Mouse (Mus musculus): ENCODE measurements at regions not wholly inside any gene's neighbourhood (a gene's known extent, or its start where the extent isn't known, plus 50 kb on each side); places are given as distances from the start of the nearest gene placed in this dataset.
A peak's percentile ranks its signal among the peaks of the same experiment; 100 is the strongest.

- no peaks in the 10 kb centered on the region for H3K36me3 ChIP-seq (ENCODE audit: insufficient read depth, low read length)
- ATAC-seq (ENCODE audit: low FRiP score, low TSS enrichment), result no peak
- WGBS, result 93% methylated on average over 7 of the region's 7 CpGs
Measured at GRCm38 (mm10) chr10:43743188-43744120, 158.1 kb downstream of the Qrsl1 start.

DNA sequence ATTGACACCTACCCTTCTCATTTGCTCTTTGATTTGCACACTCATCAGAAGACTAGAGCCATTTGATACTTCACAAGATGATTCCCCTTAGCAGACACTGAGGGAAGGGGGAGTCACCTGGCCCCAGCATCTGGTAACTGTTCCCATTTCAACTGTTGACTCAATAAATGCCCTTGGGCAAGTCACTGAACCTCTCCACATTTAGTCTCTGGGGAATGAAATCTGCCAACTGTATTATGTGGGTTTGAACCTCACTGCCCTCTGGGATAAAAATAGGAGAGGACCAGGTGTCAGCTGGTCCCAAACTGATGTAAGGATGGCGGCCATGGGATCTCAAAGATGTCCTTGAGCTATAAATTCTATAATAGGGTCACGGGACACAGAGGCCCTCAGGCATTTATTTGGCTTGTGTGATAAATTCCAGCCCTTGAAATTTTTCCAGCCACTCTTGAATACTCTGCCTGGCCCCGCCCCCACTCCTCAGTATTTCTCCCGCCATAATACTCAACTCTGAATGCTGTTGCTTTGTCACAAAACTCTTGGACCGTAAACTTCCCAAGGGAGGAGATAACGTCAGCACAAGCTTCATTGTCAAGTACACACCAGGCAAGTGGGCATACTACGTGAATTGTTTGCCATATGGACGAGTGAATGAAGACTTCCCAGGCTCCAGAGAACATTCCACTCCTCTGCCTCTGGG lies 155.5 kb downstream of the Qrsl1 start:
- Histone ChIP-seq H3K4me1 (ENCODE audit: insufficient read depth, low read length) (peaks cover 19% of the 10 kb centered on the region), H3K9ac (replicated peaks; ENCODE audit: low read length) (no peak overlapping the region), H3K27me3 (ENCODE audit: insufficient read depth, low read length) (no peaks in the 10 kb centered on the region), H3K27ac (ENCODE audit: low read length) (no peak overlapping the region), H3K9me3 (ENCODE audit: low read length) (no peaks in the 10 kb centered on the region), H3K4me2 (replicated peaks; ENCODE audit: low read depth, low read length) (no peak overlapping the region), H3K4me3 (ENCODE audit: low read length) (no peak overlapping the region), H3K36me3 (ENCODE audit: insufficient read depth, low read length) (no peaks in the 10 kb centered on the region)
- no peak for ATAC-seq (ENCODE audit: low FRiP score, low TSS enrichment)
- WGBS, result 62% methylated on average over 8 of the region's 8 CpGs

More at GRCm38 (mm10) chr10:43743188-43744120, 158.1 kb downstream of the Qrsl1 start:
- no peak overlapping the region for H3K4me3 ChIP-seq (ENCODE audit: low read length)
- no peaks in the 10 kb centered on the region for H3K9me3 ChIP-seq (ENCODE audit: low read length)
- H3K27ac ChIP-seq (ENCODE audit: low read length), result no peak overlapping the region
- no peak overlapping the region for H3K9ac ChIP-seq (replicated peaks; ENCODE audit: low read length)
- H3K4me1 ChIP-seq (ENCODE audit: insufficient read depth, low read length), result peaks cover 21% of the 10 kb centered on the region
- H3K27me3 ChIP-seq (ENCODE audit: insufficient read depth, low read length), result no peaks in the 10 kb centered on the region
- no peak overlapping the region for H3K4me2 ChIP-seq (replicated peaks; ENCODE audit: low read depth, low read length)

DNA sequence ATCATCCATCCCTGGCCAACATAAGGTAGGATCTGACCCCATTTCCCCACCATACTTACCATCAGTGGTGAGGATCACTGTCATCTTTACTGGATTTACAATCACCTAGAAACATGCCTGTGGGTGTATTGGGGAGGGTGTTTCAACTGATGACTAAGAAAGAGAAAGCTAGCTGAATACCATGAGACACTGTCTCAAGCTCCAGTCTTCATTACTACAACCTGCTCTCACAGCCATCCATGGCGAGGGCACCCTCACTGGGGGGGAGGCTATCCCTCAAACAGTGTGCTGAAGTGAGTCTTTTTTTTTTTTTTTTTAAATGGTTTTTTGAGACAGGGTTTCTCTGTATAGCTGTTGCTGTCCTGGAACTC lies 154.9 kb downstream of the Qrsl1 start:
- Histone ChIP-seq H3K36me3 (ENCODE audit: insufficient read depth, low read length) (no peaks in the 10 kb centered on the region), H3K27me3 (ENCODE audit: insufficient read depth, low read length) (no peaks in the 10 kb centered on the region), H3K27ac (ENCODE audit: low read length) (no peak overlapping the region), H3K4me3 (ENCODE audit: low read length) (no peak overlapping the region), H3K4me2 (replicated peaks; ENCODE audit: low read depth, low read length) (no peak overlapping the region), H3K9me3 (ENCODE audit: low read length) (no peaks in the 10 kb centered on the region), H3K4me1 (ENCODE audit: insufficient read depth, low read length) (peaks cover 21% of the 10 kb centered on the region), H3K9ac (replicated peaks; ENCODE audit: low read length) (no peak overlapping the region)
- 100% methylated on average over 1 of the region's 1 CpGs for WGBS
- no peak for ATAC-seq (ENCODE audit: low FRiP score, low TSS enrichment)

- H3K4me2 ChIP-seq (replicated peaks; ENCODE audit: low read depth, low read length), result no peak overlapping the region
- H3K4me1 ChIP-seq (ENCODE audit: insufficient read depth, low read length), result peaks cover 25% of the 10 kb centered on the region
- no peak overlapping the region for H3K27ac ChIP-seq (ENCODE audit: low read length)
- ATAC-seq (ENCODE audit: low FRiP score, low TSS enrichment), result no peak
- H3K27me3 ChIP-seq (ENCODE audit: insufficient read depth, low read length), result no peaks in the 10 kb centered on the region
- H3K36me3 ChIP-seq (ENCODE audit: insufficient read depth, low read length), result no peaks in the 10 kb centered on the region
- no peak overlapping the region for H3K4me3 ChIP-seq (ENCODE audit: low read length)
- WGBS, result 87% methylated on average over 4 of the region's 4 CpGs
- H3K9me3 ChIP-seq (ENCODE audit: low read length), result no peaks in the 10 kb centered on the region
- H3K9ac ChIP-seq (replicated peaks; ENCODE audit: low read length), result no peak overlapping the region
Measured at GRCm38 (mm10) chr10:43747541-43747940, 154.0 kb downstream of the Qrsl1 start.

- Histone ChIP-seq H3K9me3 (ENCODE audit: low read length) (no peaks in the 10 kb centered on the region), H3K4me2 (replicated peaks; ENCODE audit: low read depth, low read length) (no peak overlapping the region), H3K27ac (ENCODE audit: low read length) (no peak overlapping the region), H3K36me3 (ENCODE audit: insufficient read depth, low read length) (no peaks in the 10 kb centered on the region), H3K4me3 (ENCODE audit: low read length) (no peak overlapping the region), H3K4me1 (ENCODE audit: insufficient read depth, low read length) (peaks cover 21% of the 10 kb centered on the region), H3K9ac (replicated peaks; ENCODE audit: low read length) (no peak overlapping the region), H3K27me3 (ENCODE audit: insufficient read depth, low read length) (no peaks in the 10 kb centered on the region)
- ATAC-seq (ENCODE audit: low FRiP score, low TSS enrichment), result no peak
- whole genome bisulfite sequencing, result 67% methylated on average over 3 of the region's 3 CpGs
Measured at GRCm38 (mm10) chr10:43748300-43748699, 153.2 kb downstream of the Qrsl1 start.

DNA sequence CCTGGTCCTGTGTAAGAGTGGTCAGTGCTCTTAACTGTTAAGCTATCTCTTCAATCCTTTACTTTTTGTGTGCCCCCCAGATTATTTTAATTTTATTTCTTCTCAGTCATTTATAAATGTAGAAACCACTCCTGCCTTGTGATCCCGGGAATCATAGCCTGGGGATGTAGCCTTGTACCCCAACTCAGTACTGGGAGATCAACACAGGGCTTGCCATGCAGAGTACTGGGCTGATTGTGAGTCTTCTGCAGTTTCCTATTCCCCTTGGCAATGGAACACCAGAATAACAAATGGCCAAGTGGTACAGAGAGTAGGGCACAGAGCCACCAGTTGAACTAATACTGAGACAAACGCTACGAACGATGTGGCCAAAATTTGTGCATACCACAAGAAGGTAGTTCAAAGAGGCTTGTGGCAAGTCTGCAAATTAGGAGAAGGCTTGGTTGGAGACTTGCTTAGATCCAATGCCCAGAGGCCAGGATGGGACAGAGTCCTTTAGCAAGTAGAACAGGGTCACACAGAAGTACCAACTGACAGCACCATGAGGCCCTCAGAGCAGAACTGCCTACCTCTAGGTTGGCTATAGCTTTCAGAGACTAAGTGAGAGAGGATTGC lies 151.9 kb downstream of the Qrsl1 start:
- 93% methylated on average over 4 of the region's 4 CpGs for WGBS
- Histone ChIP-seq H3K4me3 (ENCODE audit: low read length) (no peak overlapping the region), H3K4me1 (ENCODE audit: insufficient read depth, low read length) (peaks cover 21% of the 10 kb centered on the region), H3K9me3 (ENCODE audit: low read length) (no peaks in the 10 kb centered on the region), H3K27ac (ENCODE audit: low read length) (no peak overlapping the region), H3K9ac (replicated peaks; ENCODE audit: low read length) (no peak overlapping the region), H3K4me2 (replicated peaks; ENCODE audit: low read depth, low read length) (no peak overlapping the region), H3K27me3 (ENCODE audit: insufficient read depth, low read length) (no peaks in the 10 kb centered on the region), H3K36me3 (ENCODE audit: insufficient read depth, low read length) (no peaks in the 10 kb centered on the region)
- no peak for ATAC-seq (ENCODE audit: low FRiP score, low TSS enrichment)

GRCm38 (mm10) chr10:43750401-43750800 lies 151.1 kb downstream of the Qrsl1 start:
- Histone ChIP-seq H3K4me2 (replicated peaks; ENCODE audit: low read depth, low read length) (no peak overlapping the region), H3K27me3 (ENCODE audit: insufficient read depth, low read length) (no peaks in the 10 kb centered on the region), H3K27ac (ENCODE audit: low read length) (no peak overlapping the region), H3K36me3 (ENCODE audit: insufficient read depth, low read length) (no peaks in the 10 kb centered on the region), H3K4me3 (ENCODE audit: low read length) (no peak overlapping the region), H3K4me1 (ENCODE audit: insufficient read depth, low read length) (peaks cover 21% of the 10 kb centered on the region), H3K9ac (replicated peaks; ENCODE audit: low read length) (no peak overlapping the region), H3K9me3 (ENCODE audit: low read length) (no peaks in the 10 kb centered on the region)
- no peak for ATAC-seq (ENCODE audit: low FRiP score, low TSS enrichment)
- 76% methylated on average over 6 of the region's 6 CpGs for WGBS

DNA sequence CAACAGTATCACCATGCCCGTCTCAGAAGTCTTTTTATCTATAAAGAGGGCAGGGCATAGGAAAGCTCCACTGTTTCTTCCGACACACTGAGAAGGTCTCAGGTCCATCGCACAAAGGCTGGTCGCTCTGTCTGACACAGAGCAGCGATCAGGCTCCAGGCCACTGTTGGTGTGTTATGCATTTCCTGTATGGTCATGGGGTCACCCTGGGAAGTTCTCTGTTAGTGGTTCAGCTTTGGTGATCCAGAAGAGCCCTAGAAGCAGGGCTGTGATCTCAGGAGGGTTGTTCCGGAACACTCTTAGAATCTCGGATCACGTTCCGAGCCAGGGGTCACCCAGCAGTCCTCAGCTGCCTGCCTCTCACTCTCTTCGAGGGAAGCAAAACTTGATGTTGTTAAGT lies 150.7 kb downstream of the Qrsl1 start:
- H3K9ac ChIP-seq (replicated peaks; ENCODE audit: low read length), result no peak overlapping the region
- H3K4me2 ChIP-seq (replicated peaks; ENCODE audit: low read depth, low read length), result no peak overlapping the region
- H3K9me3 ChIP-seq (ENCODE audit: low read length), result no peaks in the 10 kb centered on the region
- H3K27ac ChIP-seq (ENCODE audit: low read length), result no peak overlapping the region
- H3K4me1 ChIP-seq (ENCODE audit: insufficient read depth, low read length), result peaks cover 21% of the 10 kb centered on the region
- no peaks in the 10 kb centered on the region for H3K27me3 ChIP-seq (ENCODE audit: insufficient read depth, low read length)
- no peak; the same call in 1 of the 2 replicates for ATAC-seq (ENCODE audit: low FRiP score, low TSS enrichment)
- H3K4me3 ChIP-seq (ENCODE audit: low read length), result no peak overlapping the region
- no peaks in the 10 kb centered on the region for H3K36me3 ChIP-seq (ENCODE audit: insufficient read depth, low read length)
- WGBS, result 49% methylated on average over 10 of the region's 10 CpGs

GRCm38 (mm10) chr10:43751881-43752675 lies 149.5 kb downstream of the Qrsl1 start:
- Histone ChIP-seq H3K9ac (replicated peaks; ENCODE audit: low read length) (0 out of 2 replicates have a peak overlapping the region, but pooled peaks have one; percentile 2), H3K4me2 (replicated peaks; ENCODE audit: low read depth, low read length) (no peak overlapping the region), H3K27me3 (ENCODE audit: insufficient read depth, low read length) (no peaks in the 10 kb centered on the region), H3K27ac (ENCODE audit: low read length) (peak overlapping the region; percentile 79), H3K9me3 (ENCODE audit: low read length) (no peaks in the 10 kb centered on the region), H3K4me1 (ENCODE audit: insufficient read depth, low read length) (peaks cover 24% of the 10 kb centered on the region), H3K4me3 (ENCODE audit: low read length) (no peak overlapping the region), H3K36me3 (ENCODE audit: insufficient read depth, low read length) (no peaks in the 10 kb centered on the region)
- peak; percentile 95 for ATAC-seq (ENCODE audit: low FRiP score, low TSS enrichment)
- 40% methylated on average over 5 of the region's 5 CpGs for WGBS
